Mouse (Mus musculus) limb, embryonic 11.5 days (tissue): ENCODE measurements around the gene Ugt1a8. TPM values are rescaled to one million over a fixed set of nuclear protein-coding genes. Genes with fewer than 3 reads are reported as not detected.

Source experiments
- ATAC-seq: fragments of 200-750 bp; cut with Nextera tagmentation; 2 replicates; pipeline ENCODE4 v1.8.0; 2017; ENCODE audit warnings: low read depth; ENCODE audit not compliant: insufficient number of reproducible peaks, low FRiP score, low TSS enrichment
- DNase-seq: peaks from one replicate; pipeline ENCODE4 v3.0.0-alpha.2; 2015; ENCODE audit warnings: low spot score
- H3K27ac ChIP-seq: fragments of 300-500 bp; sonication (generic); replicated peaks from 2 replicates; pipeline ENCODE4 v1.5.1; 2014; ENCODE audit warnings: low read depth, mild to moderate bottlenecking, low read length
- H3K27me3 ChIP-seq: fragments of 300-500 bp; sonication (generic); 2 replicates; pipeline ENCODE4 v1.6.1; 2014; ENCODE audit warnings: mild to moderate bottlenecking, low read length, mixed read lengths; ENCODE audit not compliant: control insufficient read depth, insufficient read depth
- H3K36me3 ChIP-seq: fragments of 300-500 bp; sonication (generic); 2 replicates; pipeline ENCODE4 v1.6.1; 2014; ENCODE audit warnings: mild to moderate bottlenecking, low read length, moderate library complexity, mixed read lengths; ENCODE audit not compliant: control insufficient read depth, insufficient read depth
- H3K4me1 ChIP-seq: fragments of 300-500 bp; sonication (generic); 2 replicates; pipeline ENCODE4 v1.6.1; 2014; ENCODE audit warnings: low read length, mixed read lengths; ENCODE audit not compliant: control insufficient read depth, insufficient read depth
- H3K4me2 ChIP-seq: fragments of 300-500 bp; sonication (generic); 2 replicates; pipeline ENCODE4 v1.6.1; 2014; ENCODE audit warnings: low read depth, mild to moderate bottlenecking, moderate library complexity; ENCODE audit not compliant: severe bottlenecking
- H3K4me3 ChIP-seq: fragments of 300-500 bp; sonication (generic); 2 replicates; pipeline ENCODE4 v1.5.1; 2014; ENCODE audit warnings: low read depth, low read length
- H3K9ac ChIP-seq: fragments of 300-500 bp; sonication (generic); 2 replicates; pipeline ENCODE4 v1.6.1; 2014; ENCODE audit warnings: mild to moderate bottlenecking, low read length
- H3K9me3 ChIP-seq: fragments of 300-500 bp; sonication (generic); 2 replicates; pipeline ENCODE4 v1.6.1; 2016; ENCODE audit warnings: low read length; ENCODE audit not compliant: control insufficient read depth
- WGBS: fragments of 180-500 bp; shearing (Covaris S2); extraction: QIAGEN DNeasy Blood & Tissue Kit; methylation state at CpG from one replicate; pipeline ENCODE4 v1.1.7; 2014; 5-methylcytosine and 5-hydroxymethylcytosine counted together
- polyA plus RNA-seq: library from polyadenylated mRNA; unstranded; fragments of >200 nt; fragmentation: Nextera tagmentation; extraction: Ambion mirVana; gene quantifications from 2 replicates; pipeline ENCODE4 v1.2.1, GENCODE M21; 2014

Gene Ugt1a8
- polyA plus RNA-seq, 1 experiment from 2014 or later: not detected

GRCm38 (mm10) chr1:88230421-88230820 is 142.8 kb downstream of the Ugt1a8 start:
- Histone ChIP-seq H3K27me3 (no peaks in the 10 kb centered on the region), H3K9me3 (peaks cover 96% of the 10 kb centered on the region), H3K4me3 (no peak overlapping the region), H3K36me3 (no peaks in the 10 kb centered on the region; the same call in 1 of the 2 replicates), H3K9ac (no peak overlapping the region), H3K27ac (no peak overlapping the region), H3K4me2 (no peak overlapping the region), H3K4me1 (no peaks in the 10 kb centered on the region)
- WGBS: 75% methylated on average over 7 of the region's 7 CpGs
- DNase-seq (no peak), ATAC-seq (no peak)

GRCm38 (mm10) chr1:88230981-88231802 is 143.6 kb downstream of the Ugt1a8 start:
- WGBS: 79% methylated on average over 6 of the region's 6 CpGs
- H3K4me3 ChIP-seq: no peak overlapping the region
- H3K27ac ChIP-seq: no peak overlapping the region
- H3K9ac ChIP-seq: no peak overlapping the region
- peaks cover 97% of the 10 kb centered on the region for H3K9me3 ChIP-seq
- H3K27me3 ChIP-seq: no peaks in the 10 kb centered on the region
- H3K36me3 ChIP-seq: no peaks in the 10 kb centered on the region; the same call in 1 of the 2 replicates
- no peak for ATAC-seq
- no peak for DNase-seq
- no peak overlapping the region for H3K4me2 ChIP-seq
- no peaks in the 10 kb centered on the region for H3K4me1 ChIP-seq

- Histone ChIP-seq H3K9ac (no peak overlapping the region), H3K4me3 (no peak overlapping the region), H3K4me2 (no peak overlapping the region), H3K4me1 (no peaks in the 10 kb centered on the region), H3K27me3 (no peaks in the 10 kb centered on the region), H3K27ac (no peak overlapping the region), H3K9me3 (peaks cover 95% of the 10 kb centered on the region), H3K36me3 (no peaks in the 10 kb centered on the region; the same call in 1 of the 2 replicates)
- WGBS: 68% methylated on average over 7 of the region's 7 CpGs
- no peak for DNase-seq
- no peak for ATAC-seq
Observed at GRCm38 (mm10) chr1:88231803-88232499, 144.3 kb downstream of the Ugt1a8 start.

GRCm38 (mm10) chr1:88232664-88233380 is 145.2 kb downstream of the Ugt1a8 start:
- ATAC-seq: no peak
- WGBS: 57% methylated on average over 3 of the region's 3 CpGs
- Histone ChIP-seq H3K4me1 (no peaks in the 10 kb centered on the region), H3K9ac (no peak overlapping the region), H3K27ac (no peak overlapping the region), H3K9me3 (peaks cover 95% of the 10 kb centered on the region), H3K27me3 (no peaks in the 10 kb centered on the region), H3K36me3 (no peaks in the 10 kb centered on the region; the same call in 1 of the 2 replicates), H3K4me3 (no peak overlapping the region), H3K4me2 (no peak overlapping the region)
- DNase-seq: no peak

GRCm38 (mm10) chr1:88233421-88234247 is 146.0 kb downstream of the Ugt1a8 start:
- H3K4me1 ChIP-seq: no peaks in the 10 kb centered on the region
- 73% methylated on average over 14 of the region's 14 CpGs for WGBS
- ATAC-seq: no peak

GRCm38 (mm10) chr1:88234248-88234610 is 146.6 kb downstream of the Ugt1a8 start:
- WGBS: 69% methylated on average over 4 of the region's 4 CpGs
- Histone ChIP-seq H3K4me2 (no peak overlapping the region), H3K9me3 (peaks cover 97% of the 10 kb centered on the region), H3K9ac (no peak overlapping the region), H3K4me3 (no peak overlapping the region), H3K27ac (no peak overlapping the region), H3K4me1 (no peaks in the 10 kb centered on the region), H3K27me3 (no peaks in the 10 kb centered on the region), H3K36me3 (no peaks in the 10 kb centered on the region; the same call in 1 of the 2 replicates)
- DNase-seq (no peak), ATAC-seq (no peak)

More at GRCm38 (mm10) chr1:88233421-88234247, 146.0 kb downstream of the Ugt1a8 start:
- no peaks in the 10 kb centered on the region; the same call in 1 of the 2 replicates for H3K36me3 ChIP-seq
- no peaks in the 10 kb centered on the region for H3K27me3 ChIP-seq
- no peak overlapping the region for H3K4me3 ChIP-seq
- no peak overlapping the region for H3K9ac ChIP-seq
- no peak for DNase-seq
- H3K27ac ChIP-seq: no peak overlapping the region
- no peak overlapping the region for H3K4me2 ChIP-seq
- peaks cover 95% of the 10 kb centered on the region for H3K9me3 ChIP-seq

- Histone ChIP-seq H3K9ac (no peak overlapping the region), H3K9me3 (peaks cover 97% of the 10 kb centered on the region), H3K4me1 (no peaks in the 10 kb centered on the region), H3K27ac (no peak overlapping the region), H3K27me3 (no peaks in the 10 kb centered on the region), H3K4me3 (no peak overlapping the region), H3K4me2 (no peak overlapping the region), H3K36me3 (no peaks in the 10 kb centered on the region; the same call in 1 of the 2 replicates)
- 47% methylated on average over 5 of the region's 5 CpGs for WGBS
- ATAC-seq (no peak), DNase-seq (no peak)
Observed at GRCm38 (mm10) chr1:88234646-88235045, 147.0 kb downstream of the Ugt1a8 start.
